Mouse (Mus musculus) frontal cortex, postnatal 14 days (tissue): ENCODE measurements around the gene Dgkd.
A peak's percentile ranks its signal among the peaks of the same experiment; 100 is the strongest.

Experiments used
- DNase-seq, 2 experiments: peaks; one replicate each; pipeline ENCODE4 v3.0.0; 2022; ENCODE audit warnings: low spot score in 2 of 2

The Dgkd gene

DNA sequence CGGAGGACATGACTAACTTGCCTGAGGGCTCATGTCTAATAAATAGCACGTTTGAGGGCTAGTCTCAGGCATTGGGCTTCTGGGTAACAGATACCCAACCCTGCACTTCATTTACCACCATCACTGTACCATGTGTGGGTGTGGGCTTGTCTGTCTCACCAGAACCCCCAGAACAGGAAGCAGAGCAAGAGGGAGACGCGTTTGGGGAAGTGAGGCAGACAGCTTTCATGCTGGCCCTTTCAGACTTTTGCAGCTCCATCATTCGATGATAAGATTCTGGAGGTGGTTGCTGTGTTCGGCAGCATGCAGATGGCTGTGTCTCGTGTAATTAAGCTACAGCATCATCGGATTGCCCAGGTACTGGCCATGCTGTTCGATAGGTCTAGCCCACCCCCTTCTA lies 82.0 kb downstream of the Dgkd start:
- DNase-seq: no peak

GRCm38 (mm10) chr1:87935546-87935945 lies 82.5 kb downstream of the Dgkd start:
- DNase-seq: no peak

DNA sequence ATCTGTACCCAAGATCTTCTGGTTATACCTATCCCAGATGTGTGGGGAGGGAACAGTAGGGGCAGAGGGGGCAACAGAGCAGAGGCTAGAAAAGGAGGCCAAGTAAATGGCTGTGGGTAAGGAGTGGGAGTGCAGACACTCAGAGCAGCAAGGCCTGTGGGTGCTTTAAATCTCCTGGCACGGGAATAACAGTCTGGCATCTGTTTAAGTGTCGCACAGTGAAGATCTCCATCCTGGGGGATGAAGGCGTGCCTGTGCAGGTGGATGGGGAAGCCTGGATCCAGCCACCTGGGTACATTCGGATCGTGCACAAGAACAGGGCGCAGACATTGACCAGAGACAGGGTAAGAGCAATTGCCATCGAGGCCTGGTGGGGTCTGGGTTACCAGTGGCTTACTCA lies 83.0 kb downstream of the Dgkd start:
- no peak for DNase-seq

- no peak for DNase-seq
Observed at GRCm38 (mm10) chr1:87936516-87936915, 83.4 kb downstream of the Dgkd start.

DNA sequence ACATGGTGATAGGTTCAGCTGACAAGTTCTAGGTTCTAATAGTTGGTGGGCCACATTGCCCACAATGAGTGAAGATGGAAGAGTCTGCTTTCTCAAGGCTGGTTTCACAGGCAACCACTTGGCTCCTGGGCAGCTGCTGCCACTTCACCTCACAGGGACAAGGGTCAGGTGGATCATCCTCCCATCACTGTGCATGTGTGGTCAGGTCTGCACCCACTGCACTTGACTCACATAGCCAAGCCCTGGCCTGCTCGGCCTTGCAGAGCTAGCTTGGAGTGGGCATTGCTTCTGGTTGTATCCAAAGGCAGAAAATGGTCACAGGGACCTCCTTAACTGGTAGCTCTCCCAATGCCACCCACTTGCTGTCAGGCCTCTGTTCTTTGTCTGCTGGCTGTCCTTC lies 88.7 kb downstream of the Dgkd start:
- no peak for DNase-seq

GRCm38 (mm10) chr1:87947681-87948091 lies 94.6 kb downstream of the Dgkd start:
- no peak for DNase-seq

DNA sequence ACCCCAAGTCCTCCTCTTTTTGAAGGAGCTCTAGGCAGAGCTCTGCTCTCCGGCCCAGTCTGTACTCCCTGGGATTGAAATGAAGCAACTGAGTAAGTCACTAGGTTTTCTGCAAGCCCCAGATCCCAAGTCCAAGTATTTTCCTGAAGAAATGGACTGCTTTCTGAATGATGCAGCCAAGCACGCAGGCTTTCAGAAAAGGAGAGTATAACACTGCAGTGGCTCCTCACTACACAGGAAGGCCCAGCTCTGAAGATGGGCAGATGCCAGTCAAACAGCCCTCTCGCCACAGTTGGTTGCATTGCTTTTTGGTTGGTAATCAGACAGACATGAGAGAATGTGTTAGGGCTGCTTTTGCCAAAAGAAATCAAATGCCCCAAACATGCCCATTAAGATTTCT lies 98.6 kb downstream of the Dgkd start:
- DNase-seq: no peak

DNA sequence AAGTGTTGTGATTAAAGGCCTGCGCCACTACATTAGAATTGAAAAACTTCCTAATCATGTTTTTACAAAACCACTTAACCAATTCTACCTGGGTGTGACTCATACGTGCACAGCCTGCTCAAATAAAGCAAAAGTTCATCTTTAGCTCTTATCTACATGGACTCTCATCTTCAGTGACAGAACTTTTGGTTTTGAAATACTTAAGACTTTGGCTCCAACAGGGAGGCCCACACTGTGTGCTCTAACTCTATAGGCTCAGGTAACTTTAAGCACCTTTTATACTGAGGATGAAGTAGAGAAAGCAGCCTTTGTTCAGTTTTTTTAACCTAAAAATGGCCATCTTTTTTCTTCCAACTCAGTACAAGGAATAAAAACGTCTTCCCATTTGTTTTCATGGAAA lies 100.0 kb downstream of the Dgkd start:
- DNase-seq: no peak

GRCm38 (mm10) chr1:87958931-87959330 lies 105.8 kb downstream of the Dgkd start:
- no peak for DNase-seq

GRCm38 (mm10) chr1:87959532-87959931 lies 106.4 kb downstream of the Dgkd start:
- DNase-seq: no peak

GRCm38 (mm10) chr1:87959998-87960431 lies 106.9 kb downstream of the Dgkd start:
- no peak for DNase-seq

GRCm38 (mm10) chr1:87960752-87961151 lies 107.7 kb downstream of the Dgkd start:
- DNase-seq: no peak

GRCm38 (mm10) chr1:87961459-87962167 lies 108.5 kb downstream of the Dgkd start:
- DNase-seq: no peak

GRCm38 (mm10) chr1:87970381-87970780 lies 117.3 kb downstream of the Dgkd start:
- DNase-seq: no peak

GRCm38 (mm10) chr1:87982291-87982690 lies 129.2 kb downstream of the Dgkd start:
- DNase-seq: peak in 1 of 2 experiments; percentile 6

GRCm38 (mm10) chr1:87992716-87993115 lies 139.6 kb downstream of the Dgkd start:
- DNase-seq: no peak
